Mouse (Mus musculus): ENCODE results near the gene Qpctl.

DNA sequence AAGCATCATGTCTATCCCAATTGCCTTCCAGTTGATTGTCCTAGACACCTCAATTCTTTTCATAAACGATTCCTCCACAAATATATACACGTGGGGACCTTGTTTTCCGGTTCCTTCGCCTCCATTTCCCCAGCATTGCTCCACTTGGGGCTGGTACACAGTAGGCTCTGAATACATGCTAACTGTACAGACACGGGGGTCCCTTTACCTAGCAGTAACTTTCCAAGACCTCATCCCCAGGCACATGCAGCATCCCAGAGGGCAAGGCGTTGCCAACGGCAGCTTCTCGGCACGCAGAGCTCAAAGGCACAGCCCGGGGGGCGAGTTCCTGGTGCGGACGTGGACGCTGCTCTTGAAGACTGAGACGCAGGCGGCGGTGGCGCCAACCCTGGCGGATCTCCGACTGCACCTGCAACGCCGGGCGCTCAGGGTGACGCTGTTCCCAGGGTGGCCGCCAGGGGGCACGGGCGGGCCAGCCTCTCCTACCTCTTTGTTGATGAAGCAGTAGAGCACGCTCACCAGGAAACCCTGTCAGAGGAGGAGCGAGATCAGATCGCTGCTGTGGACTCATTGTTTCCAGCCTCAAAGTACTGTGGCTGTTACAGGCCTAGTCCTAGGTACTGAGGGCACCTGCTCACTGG is 8.2 kb upstream of the Qpctl start:
- TF ChIP-seq CTCF (conservative IDR thresholded peaks at IDR 0.05; ENCODE audit: low read length), result peak; percentile 31
- no peak for TF ChIP-seq NANOG (IDR thresholded peaks at IDR 0.05; ENCODE audit: borderline replicate concordance, low read length)
- no peak for TF ChIP-seq POU5F1 (IDR thresholded peaks at IDR 0.05; ENCODE audit: borderline replicate concordance, low read length)
